Mouse (Mus musculus) spleen, postnatal 36 days (tissue): ENCODE data around the gene Tbc1d10c.
"Not testable (repeated sequence)": the region's sequence is repeated elsewhere in the genome, so short reads cannot be mapped to it uniquely, and the experiment has no call there.

Source experiments
- DNase-seq, 2 experiments: peaks; one replicate each; pipeline ENCODE4 v3.0.0; 2022; ENCODE audit warnings: low spot score in 2 of 2, mixed read lengths in 1 of 2

The Tbc1d10c gene

GRCm38 (mm10) chr19:4145936-4146335 lies 45.1 kb downstream of the Tbc1d10c start:
- DNase-seq = no peak

GRCm38 (mm10) chr19:4144550-4145498 lies 46.3 kb downstream of the Tbc1d10c start:
- peak; percentile 77 for DNase-seq

DNA sequence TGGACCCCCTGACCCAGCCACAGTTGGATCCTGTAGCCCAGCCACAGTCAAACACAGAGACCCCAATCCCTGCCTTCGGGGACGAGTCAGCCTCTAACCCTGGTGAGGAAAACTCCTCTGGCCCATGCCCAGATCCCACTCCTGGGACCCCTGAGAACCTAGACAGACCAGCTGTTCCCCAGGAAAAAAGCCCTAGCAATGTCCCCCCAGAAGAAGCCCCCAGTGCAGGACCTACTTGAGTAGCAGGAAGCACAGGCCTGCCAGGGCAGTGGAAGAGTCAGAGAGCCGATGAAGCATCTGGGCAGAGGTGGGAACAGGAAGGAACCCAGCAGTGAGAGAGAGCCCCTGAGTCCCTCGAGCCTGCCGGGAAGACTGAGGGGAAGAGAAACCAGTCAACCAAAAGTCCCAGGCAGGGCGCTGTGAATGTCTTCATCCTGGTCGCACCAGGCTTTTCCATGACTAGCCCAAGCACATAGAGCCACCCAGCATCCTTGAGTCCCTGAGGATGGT lies 47.3 kb downstream of the Tbc1d10c start, which contains the start of gene Cabp4:
Gene Cabp4, minus strand, starts transcription at position 275 of the 510 bp plus-strand sequence.
- DNase-seq = peak in 1 of 2 experiments; percentile 45

- no peak for DNase-seq
Measured at GRCm38 (mm10) chr19:4142416-4143173, 48.5 kb downstream of the Tbc1d10c start.

- DNase-seq = no peak
Measured at GRCm38 (mm10) chr19:4140147-4140546, 50.9 kb downstream of the Tbc1d10c start.

GRCm38 (mm10) chr19:4139446-4139845 lies 51.6 kb downstream of the Tbc1d10c start, which contains the start of gene Gpr152:
Gene Gpr152, plus strand, starts transcription at chr19:4139787.
- DNase-seq = no peak

GRCm38 (mm10) chr19:4137913-4138312 lies 53.2 kb downstream of the Tbc1d10c start:
- peak in 1 of 2 experiments; percentile 49 for DNase-seq

DNA sequence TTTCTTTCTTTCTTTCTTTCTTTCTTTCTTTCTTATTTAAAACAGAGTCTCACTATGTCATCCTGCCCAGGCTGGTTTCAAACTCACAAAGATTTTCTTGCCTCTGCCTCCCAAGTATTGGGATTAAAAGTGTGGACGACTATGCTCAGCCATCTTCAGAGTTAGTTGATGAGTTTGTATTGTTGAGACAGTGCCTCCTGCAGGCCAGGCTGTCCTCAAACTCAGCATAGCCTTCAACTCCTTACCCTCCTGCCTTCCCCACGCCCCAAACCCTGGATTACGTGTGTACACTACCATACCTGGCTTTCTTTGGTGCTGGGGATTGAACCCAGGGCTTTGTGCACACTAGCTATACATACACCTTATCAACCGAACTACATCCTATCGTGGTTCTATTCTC lies 54.6 kb downstream of the Tbc1d10c start:
- DNase-seq = no peak

GRCm38 (mm10) chr19:4135963-4136345 lies 55.1 kb downstream of the Tbc1d10c start:
- not testable (repeated sequence) for DNase-seq

DNA sequence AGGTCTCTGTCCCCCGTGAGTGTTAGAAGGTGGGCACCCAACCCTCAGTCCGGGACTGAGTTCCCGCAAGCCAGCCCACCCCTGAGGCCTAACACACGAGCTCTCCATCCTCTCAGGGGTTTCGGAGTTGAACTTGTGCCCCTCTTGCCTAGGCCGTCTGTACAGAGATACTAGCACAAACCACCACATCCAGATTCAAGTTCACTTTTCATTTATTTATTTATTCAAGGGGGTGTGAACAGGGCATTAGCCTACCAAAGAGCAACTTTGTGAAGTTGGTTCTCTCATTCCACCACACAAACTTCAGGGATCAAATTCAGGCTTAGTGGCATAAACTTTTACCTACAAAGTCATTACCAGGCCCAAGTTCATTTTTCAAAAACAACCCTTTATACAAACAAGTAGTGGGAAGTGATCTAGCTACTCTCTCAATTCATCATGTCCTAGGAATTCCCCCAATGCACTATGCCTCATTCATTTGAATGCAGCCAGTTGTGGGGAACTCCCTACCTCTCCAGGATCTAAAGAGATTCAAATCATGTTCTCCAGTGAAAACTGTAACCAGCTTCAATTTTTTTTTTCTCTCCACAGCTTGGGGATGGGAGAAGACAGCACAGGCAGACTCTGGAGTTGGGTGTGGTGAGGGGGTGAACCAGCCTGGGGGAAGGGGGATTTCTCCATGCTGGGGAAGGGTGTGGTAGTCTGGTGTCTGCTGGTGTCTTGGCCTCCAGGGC lies 55.7 kb downstream of the Tbc1d10c start:
- DNase-seq = peak in 1 of 2 experiments; percentile 58

- no peak for DNase-seq
Measured at GRCm38 (mm10) chr19:4134354-4134753, 56.7 kb downstream of the Tbc1d10c start.
